Mouse (Mus musculus) heart, adult 2 months (tissue): Measurements from ENCODE around the gene Shb.

Source experiments
- CTCF ChIP-seq: fragments of 200-600 bp; IDR thresholded peaks from 2 replicates; pipeline ENCODE4 v1.8.1; 2022; ENCODE audit warnings: antibody characterized with exemption, mild to moderate bottlenecking, moderate library complexity
- EP300 ChIP-seq: fragments of 200-500 bp; IDR thresholded peaks from 2 replicates; pipeline ENCODE4 v1.6.1; 2011; ENCODE audit warnings: low read depth, low read length, control low read depth; ENCODE audit not compliant: insufficient read depth
- POLR2A ChIP-seq: fragments of 200-500 bp; IDR thresholded peaks from 2 replicates; pipeline ENCODE4 v1.6.1; 2011; ENCODE audit warnings: mild to moderate bottlenecking, low read depth, low read length, control low read depth; ENCODE audit not compliant: insufficient read depth

DNA sequence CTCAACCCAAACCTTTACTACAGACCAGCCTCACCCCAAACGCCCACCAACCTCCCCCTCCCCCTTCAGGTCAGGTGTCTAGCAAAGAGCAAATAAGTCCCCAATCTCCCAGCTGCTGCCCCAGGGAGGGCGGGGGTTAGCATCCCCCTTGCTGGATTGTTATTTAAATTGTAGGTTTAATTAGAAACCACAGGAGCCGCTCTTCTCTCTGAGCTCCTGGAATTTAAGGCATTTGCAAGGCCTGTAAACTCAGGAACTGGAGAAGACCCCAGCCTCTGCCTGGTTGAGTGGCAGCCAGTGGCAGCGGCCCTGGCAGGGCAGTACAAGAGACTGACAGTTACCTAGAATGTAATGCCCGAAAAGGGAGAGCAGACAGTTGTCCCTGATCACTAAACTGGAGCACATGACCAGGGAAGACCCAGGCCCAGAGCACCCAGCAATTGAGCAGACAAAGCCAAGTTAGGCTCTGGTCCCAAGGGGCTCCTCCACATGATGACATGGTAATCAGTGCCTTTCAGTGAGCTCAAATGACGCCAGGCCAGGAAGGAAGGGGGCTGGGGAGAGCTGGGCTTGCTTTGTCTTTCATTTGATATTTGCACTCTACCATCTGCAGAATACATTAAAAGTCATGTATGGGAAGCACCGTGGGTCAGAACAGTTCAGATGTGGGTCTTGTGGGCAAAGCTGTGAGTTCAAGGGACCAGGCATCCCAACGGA, 42.1 kb downstream of the Shb start:
- TF ChIP-seq POLR2A (no peak), CTCF (no peak), EP300 (no peak)
